Mouse (Mus musculus) left cerebral cortex, adult 9 months (tissue): ENCODE measurements around the gene Ttc32.
A peak's percentile ranks its signal among the peaks of the same experiment; 100 is the strongest.

Experiments used
- DNase-seq, 2 experiments: peaks; one replicate each; pipeline ENCODE4 v3.0.0; 2022; ENCODE audit warnings: low spot score in 2 of 2

Ttc32 gene

DNA sequence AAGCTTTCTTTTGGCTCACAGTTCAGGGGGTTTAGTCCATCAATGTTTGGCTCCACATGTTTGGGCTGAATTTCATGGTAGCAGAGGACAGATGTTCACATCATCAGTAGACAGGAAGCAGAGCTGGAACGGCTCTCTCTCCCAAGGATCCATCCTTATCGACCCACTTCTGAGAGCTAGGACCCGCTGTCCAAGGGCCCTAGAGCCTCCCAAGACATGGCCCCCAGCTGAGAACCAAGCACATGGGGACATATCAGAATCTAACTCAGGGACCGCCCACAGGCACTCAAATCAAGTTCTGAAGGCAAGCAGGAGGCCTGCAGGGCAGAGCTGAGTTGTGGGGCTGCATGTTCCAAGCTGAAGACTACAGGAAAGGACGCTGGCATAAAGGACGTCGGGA lies 14.9 kb downstream of the Ttc32 start:
- DNase-seq = no peak

DNA sequence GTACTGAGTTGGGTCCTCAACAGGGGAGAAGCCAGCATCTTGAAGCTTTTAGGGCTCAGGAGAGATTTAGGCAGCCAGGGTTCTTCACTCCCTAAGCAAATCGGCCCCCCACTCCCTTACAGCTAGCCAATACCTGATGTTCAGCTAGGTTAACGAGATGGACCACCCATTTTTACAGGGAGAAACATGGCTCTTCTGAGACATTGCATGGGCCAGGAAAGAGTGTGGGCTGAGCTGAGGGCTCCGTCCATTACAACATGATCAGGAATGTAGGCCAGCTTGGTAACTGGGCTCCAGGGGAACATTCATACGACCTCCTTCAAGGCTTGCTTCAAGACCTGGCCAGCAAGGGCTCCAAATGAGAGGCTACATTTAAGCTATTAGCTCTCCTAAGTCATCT lies 16.9 kb downstream of the Ttc32 start:
- no peak for DNase-seq

DNA sequence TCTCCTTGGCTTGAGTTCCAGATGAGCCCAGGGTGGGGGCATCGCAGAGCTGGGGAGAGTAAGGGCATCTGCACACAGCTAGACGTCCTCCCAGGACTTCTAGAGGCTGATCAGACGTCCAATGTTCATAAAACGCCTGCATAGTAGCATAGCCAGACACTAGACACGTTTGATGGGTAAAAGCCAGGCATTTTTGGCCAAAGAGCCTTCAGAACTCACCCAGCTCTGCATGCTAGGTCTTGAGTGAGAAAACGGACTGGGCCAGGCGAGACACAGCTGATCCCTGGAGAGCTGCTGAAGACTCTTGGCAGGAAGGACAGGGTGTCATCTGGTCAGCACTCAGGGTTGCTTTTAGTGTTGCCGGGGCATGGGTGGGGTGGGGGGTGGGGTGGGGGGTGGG lies 18.3 kb downstream of the Ttc32 start:
- no peak for DNase-seq

DNA sequence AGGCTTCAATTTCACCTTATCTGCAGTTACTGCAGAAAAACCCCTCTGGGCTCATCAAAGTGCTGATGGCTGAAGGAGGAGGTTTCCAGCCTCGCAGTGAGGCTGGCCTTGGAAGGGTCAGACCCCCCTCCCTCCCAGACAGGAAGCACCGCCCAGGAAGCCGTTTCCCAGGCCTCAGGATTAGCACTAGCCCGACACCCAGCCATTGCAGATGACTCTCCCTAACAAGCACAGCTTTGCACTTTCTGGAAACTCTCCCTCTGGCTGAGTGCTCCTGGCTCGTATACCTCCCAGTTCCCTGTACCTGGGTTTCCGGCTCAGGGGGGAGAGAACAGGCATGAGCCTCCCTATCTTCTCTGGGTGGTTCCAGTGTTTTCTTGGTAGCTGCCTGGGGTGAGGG lies 21.0 kb downstream of the Ttc32 start:
- no peak for DNase-seq

DNA sequence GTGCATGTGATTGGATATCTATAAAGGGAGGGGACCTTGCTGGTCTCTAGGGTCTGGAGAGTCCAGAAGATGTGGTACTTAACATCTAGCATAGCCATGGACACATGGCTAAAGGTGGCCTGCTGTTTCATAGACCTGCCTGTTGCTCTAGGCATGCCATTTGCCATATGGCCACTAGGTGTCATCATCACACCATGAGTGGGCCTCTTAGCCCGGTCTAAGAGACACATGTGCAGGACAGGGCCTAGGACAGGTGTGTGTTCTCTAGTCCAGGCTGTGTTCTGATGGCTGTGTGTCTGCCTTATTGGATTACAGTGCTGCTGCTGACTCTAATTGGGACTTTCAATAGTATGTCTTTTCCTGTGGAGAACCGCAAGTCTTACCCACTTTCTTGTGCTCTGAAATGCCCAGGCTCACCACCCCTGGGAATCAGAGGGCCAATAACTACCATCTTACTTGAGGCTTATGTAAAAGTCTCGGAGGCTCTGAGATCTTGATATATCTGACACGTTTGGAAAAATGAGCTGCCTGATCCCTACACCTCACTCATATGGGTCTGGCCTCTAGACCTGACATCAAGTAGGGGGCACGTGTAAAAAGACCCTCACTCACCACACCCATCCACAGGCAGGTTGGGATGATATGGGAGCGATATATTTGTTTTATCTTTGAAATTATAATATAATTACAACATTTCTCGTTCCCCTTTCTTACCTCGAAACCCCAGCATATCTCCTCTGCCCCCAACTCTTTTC lies 22.5 kb downstream of the Ttc32 start:
- DNase-seq = peak in 1 of 2 experiments; percentile 86

DNA sequence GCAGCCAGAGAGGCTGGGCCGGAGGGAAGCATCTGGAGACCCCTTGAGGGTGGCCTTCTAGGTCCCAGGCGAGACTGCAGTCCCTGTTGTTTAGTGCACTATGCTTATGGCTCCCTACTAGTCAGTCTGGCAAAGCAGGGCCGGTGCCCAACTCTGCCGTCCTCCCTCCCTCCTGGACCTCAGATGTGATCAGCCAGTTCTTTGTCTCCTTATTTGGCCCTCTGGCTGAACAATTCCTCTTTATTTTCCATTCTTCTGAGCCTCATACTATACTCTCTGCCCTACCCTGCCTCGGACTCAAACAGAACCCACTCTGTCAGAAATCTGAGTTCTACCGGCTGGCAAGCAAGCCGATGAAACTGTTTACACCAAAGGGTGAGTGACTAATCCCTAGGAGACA lies 23.5 kb downstream of the Ttc32 start:
- DNase-seq = peak in 1 of 2 experiments; percentile 28

DNA sequence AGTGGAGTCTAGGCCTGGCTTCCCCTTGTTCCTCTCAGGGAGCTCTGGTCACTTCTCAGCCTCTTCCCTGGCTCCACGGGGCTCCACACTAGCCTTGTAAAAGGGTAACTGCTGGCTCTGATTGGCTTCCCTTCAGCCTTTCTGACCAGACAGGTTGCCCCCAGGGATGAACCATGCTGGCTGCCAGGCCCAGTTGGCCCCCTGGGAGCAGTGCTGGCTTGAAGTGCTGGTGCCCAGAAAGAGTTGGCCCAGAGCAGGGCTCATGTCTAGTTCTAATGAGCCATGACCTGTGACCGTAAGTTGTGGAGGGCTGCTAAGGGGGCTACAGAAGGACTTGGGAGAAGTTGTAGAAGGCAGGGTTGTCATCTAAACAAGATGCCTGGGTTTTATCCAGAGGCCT lies 24.2 kb downstream of the Ttc32 start:
- no peak for DNase-seq

DNA sequence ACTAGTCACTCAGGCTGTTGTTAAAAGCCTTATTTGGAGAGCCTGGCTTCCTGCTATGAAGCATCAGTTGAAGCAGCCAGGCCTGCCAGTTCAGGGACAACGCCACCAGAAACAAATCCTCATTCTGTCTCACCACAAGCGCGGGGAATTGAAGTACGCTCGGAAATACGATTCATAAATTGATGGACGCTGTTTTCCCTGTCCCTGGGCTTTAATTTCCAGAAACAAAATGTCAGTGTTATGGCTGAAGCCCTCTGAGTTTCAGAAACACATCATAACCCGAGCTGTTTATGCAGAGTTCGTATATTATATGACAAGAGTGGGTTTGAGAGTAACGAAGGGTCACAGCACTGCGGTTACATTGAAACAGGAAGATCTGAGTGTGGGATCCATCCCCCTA lies 25.5 kb downstream of the Ttc32 start:
- no peak for DNase-seq

DNA sequence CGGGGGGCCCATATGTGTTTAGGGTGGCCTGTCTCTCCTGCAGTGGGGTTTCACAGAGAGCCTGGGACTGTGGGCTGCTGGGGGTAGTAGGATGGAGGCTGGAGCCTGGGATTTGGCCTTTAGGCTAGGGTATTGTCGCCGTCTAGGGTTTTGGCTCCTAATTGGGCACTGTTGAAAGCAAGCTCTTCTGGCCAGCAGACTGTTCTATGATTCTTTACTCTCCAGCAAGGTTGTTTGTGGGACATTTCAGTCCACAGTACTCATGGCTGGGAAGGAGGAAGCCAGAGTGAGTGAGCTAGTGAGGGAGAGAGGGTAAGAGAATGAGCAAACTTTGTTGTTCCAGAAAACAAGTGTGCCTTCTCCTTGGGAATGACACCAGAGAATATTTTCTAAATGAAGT lies 29.7 kb downstream of the Ttc32 start:
- DNase-seq = no peak

DNA sequence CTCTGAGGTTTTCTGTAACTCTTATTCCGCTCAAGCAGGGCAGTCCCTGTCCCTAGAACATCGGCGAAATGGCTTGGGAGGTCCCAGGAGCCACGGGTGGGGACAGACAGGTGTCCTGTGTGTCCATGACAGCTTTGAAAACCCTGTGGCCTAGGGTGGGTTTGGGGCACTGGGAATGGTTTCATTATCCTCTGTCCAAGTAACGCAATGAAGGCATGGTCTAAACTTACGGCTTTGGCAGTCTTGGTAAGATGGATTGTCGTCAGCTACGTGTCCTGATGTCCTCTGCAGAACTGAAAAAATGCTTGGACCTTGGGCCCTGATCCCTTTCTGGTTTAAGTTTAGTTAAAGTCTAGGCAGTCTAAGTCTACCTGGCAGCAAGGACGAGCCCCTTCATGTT lies 30.2 kb downstream of the Ttc32 start:
- DNase-seq = no peak

DNA sequence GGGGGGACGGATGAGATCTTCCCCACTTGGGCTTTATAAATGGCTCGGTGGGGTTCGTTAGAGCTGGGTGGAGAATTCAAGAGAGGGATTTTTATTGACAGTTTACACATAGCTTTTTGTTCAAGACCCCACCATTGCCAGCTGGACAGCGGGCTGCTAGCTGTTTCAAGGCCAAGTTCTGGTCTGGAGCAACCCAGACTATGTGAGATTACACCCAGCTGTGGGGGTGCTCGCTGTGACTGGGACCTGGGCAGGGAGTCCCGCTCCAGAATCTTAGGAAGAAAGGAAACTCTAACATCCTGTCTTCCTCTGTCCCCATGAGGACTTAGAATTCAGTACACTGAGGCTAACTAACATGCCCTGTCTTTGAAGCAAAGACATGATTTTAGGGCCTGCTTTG lies 33.8 kb downstream of the Ttc32 start:
- no peak for DNase-seq

DNA sequence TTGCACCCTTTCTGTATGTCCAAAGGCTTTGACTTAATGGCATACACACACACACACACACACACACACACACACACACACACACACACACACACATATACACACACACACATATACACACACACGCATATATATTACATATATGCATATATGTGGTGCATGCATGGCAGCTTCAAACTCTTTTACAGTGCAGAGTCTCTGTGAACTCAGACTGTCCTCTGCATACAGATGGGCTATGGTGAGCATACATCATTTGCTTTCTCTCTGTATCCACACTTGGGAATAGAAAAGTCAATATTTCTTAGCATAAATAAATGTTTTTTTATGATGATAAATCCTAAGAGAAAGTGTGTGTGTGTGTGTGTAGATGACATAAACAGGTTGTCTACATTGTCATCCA lies 41.3 kb downstream of the Ttc32 start:
- no peak for DNase-seq

DNA sequence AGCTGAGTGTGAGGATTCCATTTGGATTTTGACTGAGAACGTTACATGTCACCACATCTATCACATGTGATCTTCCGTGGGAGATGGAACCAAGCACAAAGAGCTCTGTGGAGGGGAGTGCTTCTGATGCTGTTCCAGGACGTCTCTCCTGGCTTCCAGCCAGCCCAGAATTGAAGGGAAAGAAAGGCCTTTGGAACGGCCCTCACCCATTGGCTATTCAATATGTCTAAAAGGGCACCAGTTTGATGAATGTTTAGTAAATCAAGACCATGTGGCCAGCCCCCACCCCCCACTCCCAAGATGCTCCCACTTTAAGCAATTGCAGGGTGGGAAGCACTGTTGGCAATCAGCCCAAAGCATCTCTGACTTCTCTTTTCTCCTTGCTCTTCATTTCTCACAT lies 41.7 kb downstream of the Ttc32 start:
- no peak for DNase-seq

DNA sequence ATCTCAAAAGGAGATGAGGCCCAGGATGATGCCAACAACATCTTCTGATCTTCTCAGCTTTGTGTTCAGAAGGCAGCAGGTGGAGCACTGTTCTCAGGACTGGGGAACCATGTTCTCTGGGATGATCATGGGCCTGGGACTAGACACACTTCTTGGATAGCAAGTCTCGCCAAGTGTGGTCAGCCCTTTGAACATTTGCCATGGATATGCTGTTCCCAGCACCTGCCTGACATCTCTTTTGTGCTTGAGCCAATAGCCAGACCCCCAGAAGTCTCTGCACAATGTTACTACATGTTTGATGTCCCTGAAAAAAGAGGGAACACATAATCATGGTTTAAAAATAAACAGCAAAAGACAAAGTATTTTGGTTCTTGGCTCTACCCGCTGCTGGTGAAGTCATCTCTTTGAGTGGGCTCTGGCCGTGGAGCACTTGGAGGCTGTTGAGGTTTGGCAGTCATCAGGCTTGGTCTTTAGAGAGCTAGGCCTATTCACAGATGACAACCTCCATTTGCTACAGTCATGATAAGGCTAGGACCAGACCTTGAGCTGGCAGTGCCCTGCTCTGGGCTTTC lies 47.8 kb downstream of the Ttc32 start:
- no peak for DNase-seq

DNA sequence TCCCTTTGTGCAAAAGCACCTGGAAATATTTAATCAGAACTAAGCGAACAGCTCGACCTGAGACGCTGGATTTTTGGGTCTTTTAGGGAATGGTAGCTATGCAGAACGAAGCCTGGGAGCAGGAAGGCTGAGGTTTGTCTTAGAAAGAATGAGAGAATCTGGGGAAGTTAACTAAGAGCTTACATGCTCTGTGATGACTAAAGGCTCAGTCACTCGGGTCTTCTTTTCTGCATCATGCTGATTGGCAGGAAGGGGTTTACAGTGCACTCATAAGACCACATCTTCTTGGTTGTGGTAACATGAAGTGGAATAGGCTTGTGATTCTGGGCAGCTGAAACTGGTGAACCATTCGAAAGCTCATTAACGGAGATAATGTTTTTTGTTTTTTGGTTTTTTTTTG lies 60.4 kb downstream of the Ttc32 start:
- no peak for DNase-seq
